Mouse (Mus musculus): ENCODE data around the gene Gm11549.

Gene Gm11549

DNA sequence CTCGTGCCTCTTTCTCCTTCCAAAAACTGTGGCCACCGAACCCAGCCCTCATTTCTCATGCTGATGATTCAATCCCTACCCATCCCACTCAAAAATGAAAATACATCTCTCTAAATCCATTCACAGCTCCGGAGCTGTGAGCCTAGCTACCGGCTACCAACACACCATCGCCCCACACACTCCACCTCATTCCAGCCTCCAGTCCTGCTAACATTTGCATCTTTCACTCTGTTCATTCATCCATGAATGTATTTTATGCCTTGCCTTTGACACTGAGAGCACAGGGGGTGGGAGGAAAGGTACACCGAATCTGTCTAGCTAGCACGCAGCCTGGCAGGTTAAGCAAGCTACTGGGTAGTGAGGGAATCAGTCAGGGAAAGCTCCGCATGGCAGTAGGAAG lies 42.8 kb downstream of the Gm11549 start:
- no peak for DNase-seq

- peak in 1 of 2 experiments; percentile 20 for DNase-seq
Observed at GRCm38 (mm10) chr3:36476261-36477155, 45.1 kb downstream of the Gm11549 start.

GRCm38 (mm10) chr3:36475532-36476087 lies 46.0 kb downstream of the Gm11549 start, which contains the start of the genes Anxa5 and 1810062G17Rik:
Gene Anxa5, minus strand, starts transcription at chr3:36475894.
Gene 1810062G17Rik, plus strand, starts transcription at chr3:36475937.
- DNase-seq: peak; percentile 85 to 90

GRCm38 (mm10) chr3:36474938-36475483 lies 46.6 kb downstream of the Gm11549 start:
- peak in 1 of 2 experiments; percentile 25 for DNase-seq

GRCm38 (mm10) chr3:36474421-36474820 lies 47.2 kb downstream of the Gm11549 start:
- no peak for DNase-seq

- DNase-seq: no peak
Observed at GRCm38 (mm10) chr3:36473222-36473621, 48.4 kb downstream of the Gm11549 start.

DNA sequence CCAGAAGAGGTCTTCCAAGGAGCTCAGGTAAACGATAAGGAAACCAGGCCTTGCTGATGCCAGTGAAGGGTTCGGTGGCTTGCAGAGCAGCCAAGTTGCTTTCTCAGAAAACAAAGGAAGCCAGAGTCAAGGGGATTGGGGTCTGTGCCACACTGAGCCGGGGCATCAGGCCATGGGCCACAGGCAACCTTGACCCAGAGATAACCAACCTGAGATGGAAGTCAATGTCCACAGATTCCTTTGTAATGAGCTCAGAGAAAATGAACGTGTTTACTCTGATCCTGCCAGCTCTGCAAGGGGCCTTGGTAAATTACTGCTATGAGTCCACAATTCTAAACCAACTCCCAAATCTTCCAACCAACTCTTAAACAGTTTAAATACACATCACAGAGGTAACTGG lies 49.8 kb downstream of the Gm11549 start:
- no peak for DNase-seq

DNA sequence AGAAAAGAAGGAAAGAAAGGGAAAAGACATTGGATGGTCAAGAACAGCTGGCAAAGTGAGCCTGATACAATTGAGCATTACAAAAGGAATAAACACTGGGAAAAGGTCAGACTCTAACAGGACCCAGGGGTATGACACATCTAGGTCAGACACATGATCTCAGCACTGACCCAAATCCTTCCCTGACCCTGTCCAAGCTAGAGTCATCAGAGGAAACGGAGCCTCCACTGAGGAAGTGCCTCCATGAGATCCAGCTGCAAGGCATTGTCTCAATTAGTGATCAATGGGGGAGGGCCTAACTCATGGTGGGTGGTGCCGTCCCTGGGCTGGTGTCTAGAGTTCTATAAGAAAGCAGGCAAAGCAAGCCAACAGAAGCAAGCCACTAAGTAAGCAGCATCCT lies 52.7 kb downstream of the Gm11549 start:
- DNase-seq: no peak

DNA sequence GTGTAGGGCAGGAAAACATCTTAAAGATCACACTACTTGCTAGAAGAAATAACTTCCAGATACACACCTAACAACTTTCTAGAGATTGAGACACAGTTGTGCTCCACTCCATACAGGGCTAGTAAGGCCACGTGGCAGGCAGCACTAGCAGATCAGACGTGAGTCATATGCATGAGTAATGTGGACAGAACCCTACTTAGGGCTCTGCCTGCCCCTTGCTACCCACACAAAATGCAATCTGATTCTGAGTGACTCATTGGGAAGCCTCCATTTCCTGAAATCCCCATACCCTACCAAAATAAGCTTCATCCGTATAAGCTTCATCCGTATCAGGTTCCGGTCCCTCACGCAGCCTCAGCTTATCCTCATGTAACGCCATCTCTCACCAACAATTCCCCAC lies 54.0 kb downstream of the Gm11549 start:
- no peak for DNase-seq

DNA sequence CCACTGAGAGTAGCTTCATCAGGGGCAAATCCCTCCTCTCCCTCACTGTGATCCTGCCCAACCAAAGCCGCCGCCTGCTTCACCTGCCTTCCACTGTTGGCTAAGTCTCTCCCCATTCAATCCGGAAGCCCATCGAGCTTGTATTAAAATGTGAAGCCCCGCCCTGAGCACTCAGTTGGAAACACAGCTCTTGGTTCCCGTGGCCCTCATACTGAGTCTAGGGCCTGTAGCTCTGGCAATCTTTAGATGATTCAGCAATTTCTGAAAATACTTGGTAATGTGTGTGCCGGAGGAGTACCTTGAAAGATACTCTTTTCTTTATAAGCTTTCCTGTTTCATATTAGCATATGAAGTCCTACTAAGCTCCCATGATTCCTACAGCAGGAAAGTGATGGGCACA lies 56.1 kb downstream of the Gm11549 start:
- no peak for DNase-seq
